Mouse (Mus musculus) bone marrow macrophage, adult 2 months (primary cell): Measurements from ENCODE around the gene Scn7a.

Experiments
- CTCF ChIP-seq: IDR thresholded peaks from 2 replicates; pipeline ENCODE4 v1.5.1; 2012; ENCODE audit warnings: low read depth, mild to moderate bottlenecking, low read length, moderate library complexity
- POLR2A ChIP-seq: IDR thresholded peaks from 2 replicates; pipeline ENCODE4 v1.6.1; 2012; ENCODE audit warnings: mild to moderate bottlenecking, low read depth, low read length, borderline replicate concordance

GRCm38 (mm10) chr2:66656430-66656829, 128.3 kb downstream of the Scn7a start:
- TF ChIP-seq CTCF (no peak), POLR2A (no peak)
